Mouse (Mus musculus): ENCODE measurements at regions not wholly inside any gene's neighbourhood (a gene's known extent, or its start where the extent isn't known, plus 50 kb on each side); places are given as distances from the start of the nearest gene placed in this dataset.

- no peak for DNase-seq (ENCODE audit: low read depth, low spot score)
Observed at GRCm38 (mm10) chr10:22919869-22920268, 99.9 kb upstream of the Tcf21 start.

GRCm38 (mm10) chr10:22917797-22918196 lies 97.8 kb upstream of the Tcf21 start:
- no peak for DNase-seq (ENCODE audit: low read depth, low spot score)

DNA sequence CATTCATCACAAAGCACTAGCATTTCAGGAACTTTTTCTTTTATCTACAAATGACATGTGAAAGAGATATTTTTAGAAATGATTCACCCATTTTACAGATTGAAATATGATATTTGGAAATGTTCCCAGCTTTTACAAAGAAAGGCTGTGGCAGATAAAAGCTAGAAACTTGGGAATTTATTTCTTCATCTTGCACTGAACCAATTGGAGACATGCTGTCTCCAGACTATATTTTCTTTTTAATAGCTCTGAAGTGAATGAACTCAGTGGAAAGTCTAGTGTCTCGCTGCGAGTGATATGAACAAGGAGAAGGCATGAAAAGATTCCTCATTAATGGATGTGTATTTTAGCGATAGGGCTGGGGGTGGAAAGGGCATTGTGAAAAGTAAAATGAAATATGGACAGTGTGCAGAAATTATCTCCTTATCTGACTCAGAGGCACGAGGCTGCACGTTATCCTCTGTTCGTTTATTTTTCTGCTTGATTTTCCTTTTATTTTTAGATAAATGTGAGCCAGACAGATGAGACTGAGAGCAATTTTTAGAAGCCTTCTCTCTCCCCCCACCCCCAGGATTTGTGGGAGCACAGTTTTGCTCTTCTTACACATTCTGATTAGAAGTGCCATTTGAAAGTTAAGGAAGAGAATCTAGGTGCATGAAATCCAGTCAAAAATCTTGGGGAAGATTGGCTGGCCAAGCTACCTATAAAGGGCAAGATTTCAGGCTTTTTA lies 96.0 kb upstream of the Tcf21 start:
- DNase-seq (ENCODE audit: low read depth, low spot score): peak; percentile 13

- no peak for DNase-seq (ENCODE audit: low read depth, low spot score)
Observed at GRCm38 (mm10) chr10:22913112-22913511, 93.1 kb upstream of the Tcf21 start.

- no peak for DNase-seq (ENCODE audit: low read depth, low spot score)
Observed at GRCm38 (mm10) chr10:22908640-22909039, 88.7 kb upstream of the Tcf21 start.

DNA sequence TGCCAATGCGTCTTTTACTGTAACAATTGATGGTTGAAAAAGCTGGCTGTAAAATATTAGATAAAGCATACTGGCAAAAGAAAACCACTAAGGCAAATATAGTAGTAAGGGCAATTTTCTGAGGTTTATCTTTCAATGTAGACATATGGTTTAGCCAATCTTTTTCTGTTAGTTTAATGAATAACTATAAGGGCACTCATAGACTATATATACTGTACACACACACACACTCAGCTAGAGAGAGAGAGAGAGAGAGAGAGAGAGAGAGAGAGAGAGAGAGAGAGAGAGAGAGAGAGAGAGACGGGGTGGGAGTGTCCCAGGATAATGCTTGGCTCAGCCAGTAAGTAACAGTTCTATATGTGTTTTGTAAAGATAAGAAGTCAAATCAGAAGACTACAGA lies 85.3 kb upstream of the Tcf21 start:
- no peak for DNase-seq (ENCODE audit: low read depth, low spot score)

DNA sequence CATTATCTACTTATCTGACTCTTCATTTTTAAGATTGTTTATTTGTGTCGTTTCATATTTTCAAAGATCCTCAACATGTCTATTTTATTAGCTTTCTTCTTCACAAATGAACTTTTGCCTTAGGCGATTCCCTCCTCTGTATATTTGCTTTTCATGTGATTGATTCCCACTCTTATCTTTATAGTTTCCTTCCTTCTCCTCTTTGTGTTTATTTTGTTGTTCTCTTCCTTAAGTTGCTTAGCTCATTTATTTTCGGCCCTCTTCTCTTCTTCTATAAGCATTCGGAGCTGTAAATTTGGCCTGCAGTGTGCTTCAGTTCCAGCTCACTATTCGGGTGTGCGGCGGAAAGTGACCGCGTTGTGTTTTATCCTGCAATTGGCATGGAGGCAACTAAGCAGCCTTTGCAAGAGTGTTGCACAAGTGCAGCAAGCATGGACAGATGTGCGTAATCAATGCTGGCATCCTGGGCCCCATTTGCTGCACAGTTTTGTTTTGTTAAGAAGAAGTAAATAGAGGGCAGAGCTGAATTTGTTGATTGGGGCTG lies 73.5 kb upstream of the Tcf21 start:
- no peak for DNase-seq (ENCODE audit: low read depth, low spot score)

- DNase-seq (ENCODE audit: low read depth, low spot score): no peak
Observed at GRCm38 (mm10) chr10:22887451-22887850, 67.5 kb upstream of the Tcf21 start.

GRCm38 (mm10) chr10:22879714-22880113 lies 59.7 kb upstream of the Tcf21 start:
- DNase-seq (ENCODE audit: low read depth, low spot score): no peak

- no peak for DNase-seq (ENCODE audit: low read depth, low spot score)
Observed at GRCm38 (mm10) chr10:22877536-22878130, 57.7 kb upstream of the Tcf21 start.

- DNase-seq (ENCODE audit: low read depth, low spot score): no peak
Observed at GRCm38 (mm10) chr10:22877028-22877427, 57.1 kb upstream of the Tcf21 start.

- no peak for DNase-seq (ENCODE audit: low read depth, low spot score)
Observed at GRCm38 (mm10) chr10:22875675-22876074, 55.7 kb upstream of the Tcf21 start.

- DNase-seq (ENCODE audit: low read depth, low spot score): no peak
Observed at GRCm38 (mm10) chr10:22875181-22875580, 55.2 kb upstream of the Tcf21 start.

All from 3T3-L1 (cell line).